Mouse (Mus musculus): ENCODE results near the gene Ctdsp1.
A peak's percentile ranks its signal among the peaks of the same experiment; 100 is the strongest.

Ctdsp1 gene

DNA sequence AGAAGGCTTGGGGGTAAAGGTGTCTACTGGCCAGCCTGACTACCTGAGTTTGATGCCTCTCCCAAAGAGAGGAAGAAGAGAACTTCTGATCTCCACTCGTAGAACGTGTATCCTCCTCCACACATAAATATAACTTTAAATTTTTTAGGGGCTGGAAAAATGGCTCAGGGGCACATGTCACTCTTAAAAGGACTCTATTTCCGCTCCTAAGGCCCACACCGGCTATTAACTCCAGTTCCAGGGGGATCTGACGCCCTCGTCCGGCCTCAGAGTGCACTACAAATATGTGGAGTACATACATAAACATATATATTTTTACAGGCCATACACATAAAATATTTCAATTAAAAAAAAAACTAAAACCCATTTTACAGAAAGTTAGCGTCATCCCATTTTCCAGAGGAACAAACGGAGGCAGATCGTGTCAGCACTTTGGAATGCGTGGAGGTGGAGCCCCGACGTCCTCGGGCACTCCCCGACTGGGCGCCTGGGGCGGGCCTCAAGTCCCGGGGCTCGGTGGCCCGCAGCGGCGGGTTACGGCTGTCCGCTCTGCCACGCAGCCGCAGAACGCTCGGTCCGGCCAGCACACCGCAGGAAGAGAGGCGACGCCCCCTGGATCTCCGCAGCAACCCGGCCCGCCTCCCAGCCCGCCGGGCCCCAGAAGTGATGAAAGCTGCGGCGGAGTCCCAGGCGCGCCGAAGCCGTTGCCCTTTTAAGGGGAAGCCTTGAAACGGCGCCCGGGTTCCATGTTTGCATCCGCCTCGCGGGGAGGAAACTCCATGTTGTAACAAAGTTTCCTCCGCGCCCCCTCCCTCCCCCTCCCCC is at the start of gene Ctdsp1:
Ctdsp1 (plus strand) TSS at position 586 of the 825 bp plus-strand sequence.
- peak; percentile 99 for DNase-seq

DNA sequence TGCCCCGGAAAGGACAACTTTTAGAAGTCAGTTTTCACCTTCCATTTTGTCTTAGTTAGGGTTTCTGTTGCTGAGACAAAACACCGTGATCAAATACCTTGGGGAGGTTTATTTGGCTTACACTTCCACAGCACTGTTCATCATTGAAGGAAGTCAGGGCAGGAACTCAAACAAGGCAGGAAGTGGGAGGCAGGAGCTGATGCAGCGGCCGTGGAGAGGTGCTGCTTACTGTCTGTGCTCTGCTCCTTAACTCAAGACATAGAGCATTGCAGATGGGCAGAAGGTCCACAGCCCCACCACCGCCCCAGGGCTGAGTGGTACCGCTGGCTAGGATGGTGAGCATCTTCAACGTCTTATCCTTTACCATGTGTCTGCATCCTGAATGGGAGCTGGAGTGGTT is 49.4 kb upstream of the Ctdsp1 start:
- DNase-seq = no peak

DNA sequence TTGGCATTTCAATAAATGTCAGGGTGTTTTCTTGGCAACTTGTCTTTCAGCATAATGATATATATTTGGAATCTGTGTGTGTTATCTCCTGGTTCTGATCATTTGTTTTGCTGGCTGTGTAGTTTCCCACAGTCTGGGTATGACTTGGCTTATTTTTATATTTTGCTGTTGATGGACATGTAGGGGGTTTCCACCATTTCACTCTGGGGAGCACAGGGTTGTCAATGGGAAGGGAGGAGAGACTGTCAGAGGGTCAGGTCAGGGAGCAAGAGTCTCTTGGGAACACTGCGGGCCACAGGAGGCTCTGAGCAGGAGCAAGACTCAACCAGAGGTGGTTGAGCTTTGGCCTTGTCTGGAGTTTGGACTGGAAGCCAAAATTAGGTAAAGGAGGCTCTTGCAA is 49.0 kb upstream of the Ctdsp1 start:
- DNase-seq = no peak

DNA sequence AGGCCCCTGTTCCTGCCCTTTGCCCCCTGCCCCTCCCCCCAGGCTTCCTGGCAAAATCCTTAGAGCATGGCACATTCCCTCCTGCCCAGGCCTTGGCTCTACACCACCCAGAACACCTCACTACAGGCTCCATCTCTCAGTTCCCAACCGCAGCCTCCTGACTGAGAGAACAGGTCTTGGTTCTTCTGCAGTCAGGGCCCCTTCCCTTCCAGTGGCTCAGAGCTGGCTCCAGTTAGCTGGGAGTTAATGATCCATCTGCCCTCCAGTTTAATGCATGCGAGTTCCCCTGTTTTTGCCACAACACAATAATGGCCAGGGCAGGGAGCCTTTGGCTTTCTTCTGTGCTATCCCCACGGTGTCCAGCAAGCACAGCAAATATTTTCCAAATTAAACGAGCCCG is 48.1 kb upstream of the Ctdsp1 start:
- DNase-seq = peak; percentile 55

DNA sequence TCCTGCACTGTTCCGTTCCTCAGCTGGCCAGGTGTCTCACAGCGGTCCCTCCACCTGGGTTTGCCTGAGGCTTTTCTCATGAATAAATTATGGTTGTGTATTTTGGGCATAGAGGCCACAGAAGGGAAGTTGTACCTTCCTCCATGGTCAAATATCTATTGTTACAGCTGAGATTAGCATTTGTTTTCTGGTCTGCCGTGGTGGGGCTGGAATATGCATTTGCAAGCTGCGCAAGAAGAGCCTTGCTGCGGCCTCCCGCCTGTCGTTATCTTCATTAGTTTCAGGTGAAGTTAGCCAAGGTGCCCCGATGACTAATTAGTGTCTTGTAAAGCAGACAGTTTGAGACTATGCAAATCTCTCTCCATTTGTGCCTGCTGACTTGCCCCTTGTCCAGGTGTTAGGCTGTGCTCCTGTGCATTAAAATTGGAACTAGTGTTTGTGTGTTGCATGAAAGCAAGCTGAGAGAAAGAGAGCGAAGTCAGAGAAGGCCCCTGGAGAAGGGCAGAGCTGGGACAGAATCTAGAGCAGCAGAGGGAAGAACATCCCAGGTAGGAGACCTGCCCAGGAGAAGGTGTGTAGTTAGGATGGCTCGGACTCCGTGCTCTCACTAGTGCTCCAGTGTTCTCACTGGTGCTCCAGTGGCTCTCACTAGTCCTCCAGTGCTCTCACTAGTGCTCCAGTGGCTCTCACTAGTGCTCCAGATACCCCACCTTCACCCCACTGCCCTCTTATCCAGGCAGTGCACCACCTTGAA is 47.0 kb upstream of the Ctdsp1 start:
- DNase-seq = no peak

DNA sequence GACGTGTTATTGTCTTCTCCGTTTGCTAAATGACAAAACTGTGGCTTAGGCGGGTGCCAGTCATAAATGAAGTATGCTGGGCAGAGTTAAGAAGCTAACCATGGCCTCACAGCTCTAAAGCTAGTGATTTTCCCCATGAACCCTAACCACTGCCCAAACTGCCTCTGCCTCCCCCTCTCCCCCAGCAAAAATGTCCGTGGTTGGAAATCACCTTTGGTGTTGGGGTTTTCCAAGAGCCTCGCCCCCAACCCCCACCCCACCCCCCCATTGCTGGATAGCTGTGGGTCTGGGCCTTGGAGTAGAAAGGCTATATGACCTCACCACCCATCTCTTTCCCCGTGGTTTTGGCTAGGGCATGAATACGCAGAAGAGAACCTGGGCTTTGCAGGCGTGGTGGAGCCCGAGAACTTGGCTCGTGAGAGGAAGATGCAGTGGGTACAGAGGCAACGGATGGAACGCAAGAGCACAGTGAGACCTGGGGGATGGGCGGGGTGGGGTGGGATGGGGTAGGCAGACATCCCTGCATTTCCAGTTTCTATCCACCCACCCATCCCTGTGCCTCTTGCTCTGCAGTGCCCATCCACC is 40.0 kb upstream of the Ctdsp1 start:
- DNase-seq = no peak

DNA sequence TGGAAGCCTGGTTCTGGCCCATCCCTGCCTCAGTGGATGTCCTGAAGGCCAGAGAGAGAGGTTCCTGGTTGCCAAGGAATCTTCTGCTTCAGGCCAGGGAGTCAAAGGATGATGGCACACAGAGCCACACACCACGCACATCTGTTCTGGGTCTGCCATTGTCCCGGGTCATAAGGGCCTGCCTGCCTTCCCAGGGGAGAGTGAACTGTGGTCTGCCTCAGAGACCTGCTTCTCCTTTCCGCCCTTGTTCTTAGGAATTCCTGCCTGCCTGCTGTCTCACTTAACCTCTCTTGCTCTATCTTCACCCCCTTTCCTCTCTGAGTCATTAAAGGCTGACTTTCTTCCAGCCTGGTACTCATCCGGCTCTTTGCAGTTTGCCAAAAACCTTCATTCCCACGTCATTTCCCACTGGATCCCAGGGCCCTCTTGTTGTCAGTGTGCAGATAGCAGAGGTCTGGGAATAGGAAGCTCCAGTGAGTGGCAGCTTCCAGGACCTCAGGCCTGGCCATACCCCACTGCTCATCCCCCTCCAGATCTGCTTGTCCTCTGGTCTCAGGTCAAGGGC is 38.7 kb upstream of the Ctdsp1 start:
- no peak for DNase-seq

DNA sequence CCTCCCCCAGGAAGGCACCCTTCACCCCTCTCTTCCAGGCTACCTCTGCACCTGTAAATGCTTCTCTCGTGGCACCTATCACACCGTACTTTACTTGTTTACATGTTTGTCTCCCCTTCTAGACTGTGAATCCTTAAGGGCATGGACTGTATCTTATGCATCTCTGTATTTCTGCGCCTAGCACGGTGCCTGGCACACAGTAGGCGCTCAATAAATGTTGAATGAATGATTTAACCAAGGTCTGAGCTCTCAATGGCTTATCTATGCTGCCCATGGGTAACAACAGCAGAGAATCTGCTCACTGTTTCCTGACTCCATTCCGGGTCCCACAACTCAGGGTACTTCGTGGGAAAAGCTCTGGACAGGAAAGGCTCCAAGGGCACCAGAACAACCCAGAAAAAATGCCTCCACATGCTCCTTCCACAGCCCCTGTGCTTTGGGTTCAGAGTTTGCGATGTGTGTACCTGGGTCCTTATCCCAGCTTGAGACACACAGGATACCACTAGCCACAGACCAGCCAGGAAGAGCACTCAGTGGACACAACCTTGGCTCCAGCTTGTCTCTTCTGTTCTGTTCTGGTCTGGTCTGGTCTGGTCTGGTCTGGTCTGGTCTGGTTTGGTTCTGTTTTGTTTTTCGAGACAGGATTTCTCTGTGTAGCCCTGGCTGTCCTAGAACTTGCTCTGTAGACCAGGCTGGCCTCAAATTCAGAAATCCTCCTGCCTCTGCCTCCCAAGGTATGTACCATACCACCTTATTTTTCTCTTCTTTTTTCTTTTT is 37.7 kb upstream of the Ctdsp1 start:
- DNase-seq = no peak

DNA sequence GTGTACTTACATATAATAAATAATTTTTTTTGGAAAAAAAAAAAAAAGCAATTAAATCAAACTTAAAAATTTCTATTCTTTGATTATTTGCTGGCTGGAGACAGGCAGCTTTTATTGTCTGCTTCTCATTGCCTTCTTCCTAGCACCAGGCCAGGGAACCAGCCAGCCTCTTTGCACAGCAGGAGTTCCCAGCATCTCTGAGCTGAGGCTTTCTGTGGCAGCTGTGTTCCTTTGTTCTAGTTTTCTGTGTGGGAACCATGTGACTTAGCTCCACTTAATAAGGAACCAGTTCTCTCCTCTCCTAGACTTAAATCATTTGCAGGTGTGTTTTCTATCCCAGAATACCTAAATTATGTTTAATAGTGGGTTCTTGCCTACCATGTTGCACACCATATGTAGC is 33.8 kb upstream of the Ctdsp1 start:
- DNase-seq = no peak

DNA sequence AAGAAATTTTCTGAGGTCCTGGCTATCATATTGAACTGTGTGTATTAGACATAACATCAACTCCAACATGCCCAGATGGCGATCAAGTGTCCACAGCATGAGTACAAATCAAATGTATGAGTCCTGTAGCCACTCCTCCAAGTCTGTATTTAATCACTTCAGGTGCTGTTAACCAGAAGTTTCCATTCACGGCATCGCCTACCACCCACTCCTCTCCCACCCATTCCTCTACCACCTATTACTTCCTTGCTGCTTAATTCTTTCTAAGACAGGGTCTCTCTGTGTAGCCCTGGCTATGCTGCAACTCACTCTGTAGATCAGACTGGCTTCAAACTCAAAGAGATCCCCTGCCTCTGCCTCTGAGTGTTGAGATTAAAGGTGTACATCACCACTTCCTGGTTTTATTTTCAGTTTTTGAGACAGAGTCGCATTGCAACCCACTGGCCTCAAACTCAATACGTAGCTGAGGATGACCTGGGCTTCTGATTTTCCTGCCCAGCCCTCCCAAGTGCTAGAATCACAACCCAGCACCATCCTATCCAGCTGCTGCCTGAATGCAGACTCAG is 31.3 kb upstream of the Ctdsp1 start:
- DNase-seq = no peak

DNA sequence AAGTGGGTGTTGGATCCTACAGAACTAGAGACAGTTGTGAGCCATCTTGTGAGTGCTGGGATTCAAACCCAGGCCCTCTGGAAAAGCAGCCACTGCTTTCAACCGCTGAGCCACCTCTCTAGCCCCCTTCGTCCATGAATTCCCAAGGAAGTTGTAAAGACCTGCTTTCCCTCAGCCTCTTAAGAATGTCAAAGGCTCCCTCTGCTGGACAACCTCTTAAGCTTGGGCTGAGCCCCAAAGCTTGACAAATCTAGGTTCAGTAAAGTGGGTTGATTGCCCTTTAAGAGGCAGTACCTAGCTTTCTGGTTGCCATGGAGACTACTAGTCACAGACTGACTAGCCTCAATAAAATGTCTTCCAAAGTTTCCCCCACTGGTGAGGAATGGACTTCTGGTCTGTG is 29.5 kb upstream of the Ctdsp1 start, which contains the start of gene Catip:
Catip (plus strand) TSS at position 297 of the 400 bp plus-strand sequence.
- peak; percentile 86 for DNase-seq

DNA sequence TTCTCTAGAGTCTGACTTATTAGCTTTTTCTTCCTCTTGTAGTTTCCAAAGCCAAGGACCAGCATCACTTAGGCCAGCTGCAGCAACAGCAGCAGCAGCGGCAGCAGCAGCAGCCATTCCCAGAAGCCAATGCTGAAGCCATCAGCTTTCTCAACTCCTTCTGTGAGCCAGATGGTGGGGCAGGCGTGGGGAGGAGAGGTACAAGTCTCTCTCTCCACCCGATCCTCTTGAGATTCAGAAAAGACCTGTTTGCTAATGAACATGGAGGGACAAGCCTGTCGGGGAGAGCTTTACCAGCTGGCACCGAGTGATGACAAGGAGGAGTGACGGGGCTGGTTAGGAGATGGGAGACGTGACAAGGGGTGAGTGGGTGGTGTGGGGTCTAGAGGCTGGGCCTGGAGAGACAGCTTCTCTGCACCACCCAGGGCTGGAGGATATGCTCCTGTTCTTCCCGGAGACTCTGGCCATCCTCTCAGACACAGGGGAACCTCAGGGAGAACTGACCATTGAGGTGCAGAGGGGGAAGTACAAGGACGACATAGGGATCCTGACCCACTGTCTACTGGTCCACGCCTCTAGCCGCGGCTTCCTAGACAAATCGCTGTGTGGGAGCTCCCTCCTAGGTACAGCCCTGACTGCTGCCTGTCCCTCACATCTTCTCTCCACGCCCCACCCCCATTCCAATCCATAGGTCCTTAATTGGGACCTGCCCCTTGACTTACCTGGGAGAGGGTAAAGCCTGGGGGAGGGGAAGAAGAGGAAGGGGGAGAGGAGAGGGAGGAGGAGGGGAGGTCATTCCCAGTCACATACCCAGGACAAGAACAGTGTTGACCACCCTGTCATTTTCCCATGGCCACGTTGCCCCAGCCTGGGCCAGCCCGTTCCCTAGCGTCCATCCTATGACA is 28.7 kb upstream of the Ctdsp1 start:
- DNase-seq = no peak

DNA sequence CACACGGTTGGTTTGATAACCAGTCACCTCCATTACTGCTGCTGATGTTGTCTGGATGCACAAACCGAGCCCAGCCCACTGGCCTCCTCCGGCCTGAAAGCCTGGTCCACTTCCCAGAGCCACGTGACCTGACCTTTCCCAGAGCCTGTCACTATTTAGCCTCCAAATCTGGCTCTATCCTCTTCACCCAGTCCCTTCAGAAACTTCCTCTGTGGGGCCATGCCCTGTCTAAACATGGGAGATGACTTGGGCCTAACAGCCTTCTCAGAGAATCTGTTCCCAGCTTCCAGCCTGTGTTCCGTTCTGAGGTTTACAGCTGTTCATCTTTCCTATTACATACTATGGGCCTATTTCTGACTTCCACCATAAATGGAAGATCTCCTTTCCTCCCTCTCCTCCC is 27.9 kb upstream of the Ctdsp1 start:
- no peak for DNase-seq

DNA sequence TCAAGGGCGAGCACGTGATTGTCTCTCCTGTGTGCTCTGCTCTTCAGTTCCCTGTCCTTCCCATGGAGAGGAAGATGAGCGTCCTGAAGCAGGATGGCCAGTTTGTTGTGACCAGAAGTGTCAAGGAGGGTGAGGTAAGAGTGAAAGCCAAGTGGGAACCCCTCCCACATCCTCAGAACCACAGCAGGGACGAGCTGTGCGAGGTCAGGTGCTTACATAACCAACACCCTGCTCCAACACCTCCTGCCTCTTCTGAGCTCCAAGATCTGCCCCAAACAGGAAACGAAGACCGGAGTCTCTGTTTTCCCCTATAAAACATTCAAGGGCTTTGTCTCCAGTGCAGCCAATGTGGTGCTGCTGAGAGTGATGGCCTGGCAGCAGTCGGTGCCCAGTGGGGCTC is 27.0 kb upstream of the Ctdsp1 start:
- no peak for DNase-seq

DNA sequence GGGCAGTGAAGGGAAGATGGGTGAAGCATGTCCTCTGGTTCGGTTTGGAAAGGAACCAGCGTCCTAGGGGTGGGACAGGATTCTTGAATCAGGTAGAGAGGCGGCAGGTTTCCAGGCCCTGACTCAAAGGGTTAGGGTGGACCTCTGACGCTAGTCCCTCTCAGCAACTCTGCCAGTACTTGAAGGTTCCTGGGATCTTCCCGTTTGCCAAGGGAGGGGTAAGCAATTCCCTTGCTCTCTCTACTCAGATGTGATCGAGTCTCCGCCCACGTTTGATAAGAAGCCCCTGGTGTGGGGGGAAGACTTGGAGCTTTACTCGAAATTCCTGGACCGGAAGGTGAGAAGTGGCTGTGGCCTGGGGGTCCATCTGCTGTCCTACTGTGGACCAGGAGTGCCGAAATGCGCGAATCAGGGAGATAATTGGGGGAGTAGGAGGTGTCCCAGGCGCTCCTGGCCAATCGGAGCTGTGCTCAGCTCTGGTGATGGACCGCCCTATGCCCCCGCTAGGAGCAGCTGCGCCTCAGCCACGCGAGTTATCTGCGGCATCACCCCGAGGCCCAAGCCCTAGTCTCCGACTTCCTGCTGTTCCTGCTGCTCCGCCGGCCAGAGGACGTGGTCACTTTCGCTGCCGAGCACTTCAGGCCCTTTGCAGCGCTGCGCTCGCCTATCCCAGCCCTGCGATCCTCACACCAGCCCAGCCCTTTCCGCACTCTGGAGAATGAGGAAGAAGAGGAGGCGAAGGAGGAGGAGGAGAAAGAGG is 23.2 kb upstream of the Ctdsp1 start:
- DNase-seq = peak; percentile 77

DNA sequence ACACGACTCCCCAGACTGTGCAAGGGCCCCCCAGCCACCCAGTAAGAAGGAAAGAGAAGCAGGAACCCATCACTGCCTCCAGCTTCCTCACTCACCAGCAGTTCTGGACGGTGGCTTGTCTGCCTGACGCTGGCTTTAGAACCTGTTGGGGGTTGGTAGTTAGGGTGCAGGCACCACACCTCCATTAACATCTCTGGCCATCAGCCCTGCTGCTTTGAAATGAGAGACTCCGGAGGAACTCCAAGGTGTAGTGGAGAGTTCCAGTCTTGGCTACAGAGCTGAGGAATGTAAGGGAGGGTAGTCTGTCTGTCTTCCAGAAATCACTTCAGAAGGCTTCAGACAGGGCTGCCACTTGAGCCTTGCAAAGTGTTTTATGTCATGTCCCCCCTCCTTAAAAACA is 21.3 kb upstream of the Ctdsp1 start:
- DNase-seq = no peak

DNA sequence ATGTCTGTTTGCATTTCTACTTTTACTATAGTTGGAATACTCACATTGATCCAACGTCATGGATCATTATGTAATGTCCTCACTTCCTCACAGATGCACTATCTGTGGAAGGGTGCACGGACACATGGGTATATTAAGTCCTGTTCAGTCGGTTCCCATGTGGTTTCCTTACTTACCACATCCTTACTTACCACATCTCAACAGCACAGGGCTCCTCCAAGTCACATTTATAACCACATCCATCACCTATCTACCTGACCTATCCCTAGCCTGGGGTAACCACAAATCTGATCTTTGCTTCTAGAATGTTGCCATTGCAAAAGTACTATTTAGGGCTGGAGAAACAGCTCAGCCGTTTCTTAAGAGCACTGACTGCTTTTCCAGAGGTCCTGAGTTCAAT is 17.9 kb upstream of the Ctdsp1 start:
- no peak for DNase-seq

DNA sequence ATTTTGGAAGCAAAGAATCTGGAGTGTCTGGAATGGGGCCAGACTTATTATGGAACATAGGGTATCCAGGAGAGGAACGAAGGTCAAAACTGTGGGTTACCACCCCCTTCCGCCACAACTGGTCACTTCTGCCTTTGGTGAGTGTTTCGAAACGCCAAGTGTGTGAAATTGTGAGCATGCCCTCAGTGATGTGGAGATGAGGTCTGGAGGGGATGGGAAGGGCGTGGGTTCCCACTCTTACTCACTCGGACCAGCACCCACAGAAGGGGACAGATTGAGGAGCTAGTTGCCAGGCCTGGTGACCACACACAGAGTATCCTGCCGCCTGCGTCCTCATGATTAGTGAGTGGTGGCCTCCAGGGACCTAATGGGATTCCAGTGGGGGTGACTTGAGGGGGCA is 16.3 kb upstream of the Ctdsp1 start, which contains the start of gene Slc11a1:
Slc11a1 (plus strand) TSS at position 216 of the 400 bp plus-strand sequence.
- no peak for DNase-seq

DNA sequence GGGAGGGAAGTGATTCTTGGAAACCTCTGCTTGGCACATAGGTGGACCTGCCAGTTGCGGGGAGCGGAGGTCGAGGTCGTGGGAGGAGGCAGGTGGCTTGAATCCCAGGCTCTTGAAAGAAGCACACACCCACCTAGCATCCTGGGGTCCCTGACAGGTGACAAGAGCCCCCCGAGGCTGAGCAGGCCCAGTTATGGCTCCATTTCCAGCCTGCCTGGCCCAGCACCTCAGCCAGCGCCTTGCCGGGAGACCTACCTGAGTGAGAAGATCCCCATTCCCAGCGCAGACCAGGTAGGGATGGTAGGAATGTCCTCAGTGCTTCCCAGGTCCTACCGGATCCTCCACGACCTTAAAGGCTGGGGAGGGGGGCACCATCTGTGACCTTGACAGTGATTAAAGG is 15.7 kb upstream of the Ctdsp1 start:
- DNase-seq = no peak

DNA sequence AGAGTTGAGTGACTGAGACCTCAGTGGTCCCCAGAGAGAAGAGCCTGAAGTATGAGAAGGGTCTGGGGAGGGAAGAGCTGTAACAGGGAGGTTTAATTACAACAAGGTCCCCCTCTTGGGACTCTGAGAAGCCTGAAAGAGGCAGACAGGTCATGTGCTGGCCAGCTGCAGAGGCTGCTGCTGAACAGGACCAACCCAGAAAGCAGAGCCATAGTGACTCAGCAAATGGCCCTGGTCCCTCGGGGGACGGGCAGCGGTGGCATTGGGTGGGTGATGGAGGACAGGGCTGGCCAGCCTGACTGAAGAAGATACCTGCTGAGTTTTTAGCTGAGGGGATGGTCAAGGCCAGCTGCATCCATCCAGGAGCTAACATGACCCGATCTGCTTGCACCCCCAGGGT is 14.9 kb upstream of the Ctdsp1 start:
- DNase-seq = no peak

Measured in kidney, postnatal 10 days (tissue).